Mouse (Mus musculus) urinary bladder, postnatal 36 days (tissue): ENCODE results near the gene Oprm1.
"Not testable (repeated sequence)": the region's sequence is repeated elsewhere in the genome, so short reads cannot be mapped to it uniquely, and the experiment has no call there.

Experiments used
- DNase-seq, 2 experiments: peaks; one replicate each; pipeline ENCODE4 v3.0.0; 2022; ENCODE audit warnings: low spot score in 2 of 2, mixed read lengths in 1 of 2

Gene Oprm1

DNA sequence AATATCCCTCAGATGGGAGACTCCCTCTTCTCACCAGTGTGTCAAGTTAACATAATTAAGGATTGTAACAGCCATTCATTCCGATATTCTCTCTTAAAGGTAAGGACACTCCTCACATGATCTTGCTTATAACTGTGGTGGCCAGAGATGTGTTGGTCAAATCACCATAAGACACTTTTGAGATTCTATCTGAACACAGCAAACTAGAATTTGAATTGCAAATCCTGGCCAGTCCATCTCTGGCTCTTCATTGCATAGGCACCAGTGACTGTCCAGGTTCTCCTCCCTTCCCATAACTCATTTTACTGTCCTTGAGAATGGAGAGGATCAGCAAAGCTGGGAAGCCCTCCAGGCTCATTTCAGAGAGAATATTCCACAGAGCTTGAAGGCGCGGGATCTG lies at the start of gene Oprm1:
TSS of gene Oprm1 (plus strand) at position 301 of the 400 bp plus-strand sequence.
- DNase-seq: no peak

GRCm38 (mm10) chr10:6717181-6717948 lies 40.9 kb upstream of the Oprm1 start:
- DNase-seq: no peak

GRCm38 (mm10) chr10:6723765-6724164 lies 34.5 kb upstream of the Oprm1 start:
- no peak for DNase-seq

- no peak for DNase-seq
Observed at GRCm38 (mm10) chr10:6728469-6728868, 29.8 kb upstream of the Oprm1 start.

DNA sequence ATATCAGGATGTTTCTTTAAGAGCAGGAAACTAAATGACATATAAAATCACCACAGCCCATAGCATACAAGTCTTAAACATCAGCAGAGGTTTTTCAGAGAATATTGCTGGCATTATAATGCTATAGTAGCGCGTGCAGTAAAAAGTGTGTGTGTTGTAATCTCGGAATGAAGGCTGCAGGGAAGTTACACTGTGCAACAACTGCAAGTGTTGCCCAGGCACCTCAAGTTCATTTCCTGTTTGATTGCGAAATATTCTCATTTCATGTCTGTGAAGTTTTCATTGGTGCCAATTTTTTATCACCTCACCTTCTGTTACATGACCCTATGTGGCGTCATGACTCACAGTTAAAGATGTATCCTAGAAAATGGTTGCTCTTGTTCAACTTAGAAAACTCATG lies 4.9 kb upstream of the Oprm1 start:
- no peak for DNase-seq

DNA sequence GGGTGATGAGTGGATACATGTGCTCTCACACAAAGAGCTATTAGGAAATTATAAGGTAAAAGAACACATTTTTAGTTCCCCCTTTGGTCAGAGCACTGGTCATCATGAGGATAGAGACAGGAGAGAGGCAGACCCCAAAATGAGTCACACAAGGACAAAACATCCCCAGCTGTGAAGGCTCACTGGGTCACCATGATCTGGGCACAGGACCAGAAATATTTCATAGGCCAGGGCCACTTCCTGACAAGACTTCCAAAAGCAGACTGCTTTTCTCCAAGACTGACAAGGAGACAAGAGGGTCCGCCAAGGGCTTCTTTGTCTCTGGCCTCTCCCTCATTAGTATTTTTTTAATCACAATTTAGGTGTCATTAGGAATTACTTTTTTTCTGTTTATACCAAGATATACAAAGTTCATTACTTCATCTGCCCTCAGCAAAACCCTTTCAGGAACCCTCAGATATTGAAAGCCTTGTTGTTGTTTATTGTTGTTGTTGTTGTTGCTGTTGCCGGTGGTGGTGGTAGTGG lies 3.0 kb downstream of the Oprm1 start, which contains the start of gene Gm10945:
TSS of gene Gm10945 (minus strand) at position 475 of the 525 bp plus-strand sequence.
- no peak for DNase-seq

- peak in 1 of 2 experiments; percentile 4 for DNase-seq
Observed at GRCm38 (mm10) chr10:6788517-6789237, 30.4 kb downstream of the Oprm1 start.

GRCm38 (mm10) chr10:6790226-6790625 lies 31.9 kb downstream of the Oprm1 start:
- no peak for DNase-seq

- DNase-seq: no peak
Observed at GRCm38 (mm10) chr10:6820626-6821025, 62.3 kb downstream of the Oprm1 start.

DNA sequence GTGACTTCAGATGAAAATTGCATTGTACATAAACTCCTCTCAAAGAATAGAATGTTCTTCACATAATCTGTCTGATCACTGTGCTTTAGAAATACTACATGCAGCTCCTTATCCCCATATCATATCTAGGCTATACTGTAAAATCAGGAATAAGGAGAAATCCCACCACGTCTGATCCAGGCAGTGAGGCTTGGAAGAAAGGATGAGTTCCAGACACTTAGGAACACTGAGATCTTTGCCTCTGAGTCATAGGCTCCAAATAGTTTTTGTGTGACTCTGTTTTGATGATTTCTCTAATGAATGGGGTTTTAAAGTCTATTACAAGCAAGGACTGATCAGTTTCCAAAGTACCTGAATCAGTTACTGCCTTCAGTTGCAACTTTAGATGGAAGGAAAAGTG lies 83.9 kb downstream of the Oprm1 start:
- no peak for DNase-seq

DNA sequence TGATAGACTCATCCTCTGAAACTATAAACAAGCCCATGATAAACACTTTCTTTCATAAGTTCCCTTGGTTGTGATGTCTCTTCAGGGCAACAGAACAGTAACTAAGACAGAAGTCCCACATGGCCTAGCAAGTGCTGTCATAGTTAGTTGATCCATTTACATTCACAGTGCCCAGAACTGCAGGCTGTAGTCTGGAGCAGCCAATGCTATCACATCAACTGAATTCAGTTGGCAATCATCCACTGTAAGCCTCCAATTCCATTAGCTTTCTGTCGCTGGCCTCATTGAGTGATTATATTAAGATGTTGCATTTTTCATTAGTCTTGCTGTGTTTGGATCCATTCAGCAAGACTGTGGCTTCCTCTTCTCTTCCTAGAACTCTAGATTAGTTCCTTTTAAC lies 88.0 kb downstream of the Oprm1 start:
- no peak for DNase-seq

- no peak for DNase-seq
Observed at GRCm38 (mm10) chr10:6848162-6848754, 90.0 kb downstream of the Oprm1 start.

DNA sequence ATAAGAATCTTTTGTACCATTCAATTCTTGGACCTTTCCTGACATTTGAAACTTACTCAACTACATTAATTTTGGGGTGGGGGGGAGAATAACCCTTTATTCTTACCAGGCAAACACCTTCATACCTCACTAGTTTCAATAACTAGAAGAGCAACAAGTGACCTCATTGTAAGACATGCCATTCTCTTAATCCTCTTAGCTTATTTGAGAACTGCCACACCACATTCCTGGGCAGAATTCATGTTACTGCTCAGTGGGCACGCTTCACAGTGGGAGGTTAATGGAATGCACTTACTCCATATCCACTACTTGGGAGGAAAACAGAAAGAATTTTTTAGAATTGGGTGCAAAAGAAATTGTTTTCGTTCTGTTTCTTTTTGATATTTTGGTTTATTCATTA lies 90.5 kb downstream of the Oprm1 start:
- DNase-seq: no peak

DNA sequence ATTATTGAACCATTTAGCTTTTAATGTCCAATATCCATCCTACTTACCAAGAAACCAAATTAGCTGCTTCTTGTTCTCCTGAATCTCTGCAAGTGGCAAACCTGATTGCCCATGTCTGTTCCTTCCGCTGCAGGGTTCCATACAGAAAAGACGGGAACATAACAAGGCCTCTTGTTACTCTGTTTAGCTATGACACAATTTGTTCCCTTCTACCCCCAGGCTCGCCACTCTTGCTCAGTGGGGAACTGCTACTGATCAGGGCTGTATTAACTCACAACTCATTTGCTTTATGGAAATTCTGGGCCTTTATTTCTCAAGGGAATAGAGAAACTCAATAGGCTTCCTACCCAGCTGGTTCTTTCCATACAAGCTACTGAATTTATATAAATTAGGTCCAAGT lies 97.5 kb downstream of the Oprm1 start:
- no peak for DNase-seq

GRCm38 (mm10) chr10:6871418-6872072 lies 113.2 kb downstream of the Oprm1 start:
- no peak for DNase-seq

DNA sequence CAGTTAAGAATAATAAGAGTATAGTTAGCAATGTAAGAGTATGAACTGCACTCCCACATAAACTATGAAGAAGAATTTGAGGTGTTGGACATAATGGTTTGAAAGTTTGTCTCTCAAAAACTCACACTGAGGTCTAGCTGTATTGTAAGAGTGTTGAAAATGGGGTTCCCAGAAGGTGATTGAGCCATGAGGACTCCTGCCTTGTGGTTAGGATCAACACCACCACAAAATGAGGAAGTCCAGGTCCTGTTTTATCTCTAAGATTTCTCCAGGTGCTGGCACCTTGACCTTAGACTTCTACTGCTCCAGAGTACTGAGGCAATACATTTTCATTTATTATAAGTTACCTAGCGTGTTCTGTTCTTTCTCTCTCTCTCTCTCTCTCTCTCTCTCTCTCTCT lies 115.6 kb downstream of the Oprm1 start:
- DNase-seq: no peak

DNA sequence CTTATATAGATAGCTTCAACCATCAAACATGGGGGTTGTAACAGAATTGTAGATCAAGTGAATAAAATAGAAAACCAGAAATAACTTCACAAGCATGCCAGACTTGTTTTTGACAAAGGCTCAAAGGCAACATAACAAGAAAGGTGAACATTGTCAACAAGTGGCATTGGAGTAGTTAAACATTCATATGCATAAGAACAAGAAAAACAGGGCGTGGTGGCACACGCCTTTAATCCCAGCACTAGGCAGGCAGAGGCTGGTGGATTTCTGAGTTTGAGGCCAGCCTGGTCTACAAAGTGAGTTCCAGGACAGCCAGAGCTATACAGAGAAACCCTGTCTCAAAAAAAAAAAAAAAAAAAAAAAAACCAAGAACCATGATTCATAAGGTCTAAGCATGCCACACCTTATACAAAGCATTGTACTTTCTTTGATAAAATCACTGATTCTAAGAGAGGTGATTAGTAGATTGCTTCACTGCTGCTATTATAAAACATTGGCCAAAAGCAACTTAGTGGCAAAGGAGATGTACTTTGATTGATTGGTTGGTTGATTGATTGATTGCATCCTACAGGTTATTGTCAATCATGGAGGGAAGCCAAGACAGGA lies 120.1 kb downstream of the Oprm1 start:
- DNase-seq: no peak

DNA sequence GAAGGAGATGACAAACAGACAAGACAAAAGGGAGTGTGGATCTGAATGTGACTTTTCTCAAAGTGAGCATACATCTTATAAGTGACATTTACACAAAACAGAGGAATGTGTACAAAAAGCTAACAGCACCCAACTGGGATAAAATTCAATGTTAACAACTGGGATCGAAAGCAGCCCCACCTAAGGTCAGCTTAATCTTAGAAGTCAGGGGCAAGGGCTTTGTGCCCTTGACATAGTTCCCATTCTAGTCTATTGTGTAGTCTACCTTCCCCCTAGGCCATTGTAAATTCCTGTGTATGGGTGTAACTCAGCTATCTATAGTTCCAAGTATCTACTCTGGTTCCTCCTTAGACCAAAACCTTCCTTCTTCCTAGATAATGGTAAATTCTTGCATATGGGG lies 123.7 kb downstream of the Oprm1 start:
- DNase-seq: not testable (repeated sequence)

DNA sequence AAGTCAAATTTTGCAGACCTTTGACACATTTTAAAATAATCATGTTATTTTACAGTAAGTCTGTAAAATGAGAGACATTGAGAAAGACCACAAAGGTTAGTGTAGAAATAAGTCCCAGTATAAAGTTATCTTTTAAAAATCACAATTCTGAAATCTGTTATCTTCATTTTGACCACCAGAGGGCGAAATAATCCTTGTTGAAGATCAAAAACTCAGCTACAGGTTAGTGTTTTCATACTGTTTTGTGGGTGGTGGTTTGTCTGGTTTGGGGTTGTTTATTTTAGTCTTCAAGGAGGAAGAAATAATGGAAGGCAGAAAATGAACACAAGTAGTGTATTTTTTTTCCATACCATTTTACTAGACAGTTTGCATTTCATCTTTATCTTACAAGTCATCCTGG lies 127.2 kb downstream of the Oprm1 start:
- DNase-seq: no peak

GRCm38 (mm10) chr10:6889640-6890245 lies 131.4 kb downstream of the Oprm1 start:
- peak in 1 of 2 experiments; percentile 2 for DNase-seq
